Mouse (Mus musculus): Measurements from ENCODE around the gene Hip1r.

- no peak for TF ChIP-seq CTCF (IDR thresholded peaks at IDR 0.05; ENCODE audit: control insufficient read depth, insufficient read depth, low read length)
- TF ChIP-seq POLR2A (IDR thresholded peaks at IDR 0.05; ENCODE audit: borderline replicate concordance, control insufficient read depth, low read depth, low read length) = no peak
These were observed 20.9 kb upstream of the Hip1r start for GRCm38 (mm10) chr5:123952365-123953045.

Measured in bone marrow, adult 2 months (tissue).